Mouse (Mus musculus): ENCODE data around the gene Eif3k.

DNA sequence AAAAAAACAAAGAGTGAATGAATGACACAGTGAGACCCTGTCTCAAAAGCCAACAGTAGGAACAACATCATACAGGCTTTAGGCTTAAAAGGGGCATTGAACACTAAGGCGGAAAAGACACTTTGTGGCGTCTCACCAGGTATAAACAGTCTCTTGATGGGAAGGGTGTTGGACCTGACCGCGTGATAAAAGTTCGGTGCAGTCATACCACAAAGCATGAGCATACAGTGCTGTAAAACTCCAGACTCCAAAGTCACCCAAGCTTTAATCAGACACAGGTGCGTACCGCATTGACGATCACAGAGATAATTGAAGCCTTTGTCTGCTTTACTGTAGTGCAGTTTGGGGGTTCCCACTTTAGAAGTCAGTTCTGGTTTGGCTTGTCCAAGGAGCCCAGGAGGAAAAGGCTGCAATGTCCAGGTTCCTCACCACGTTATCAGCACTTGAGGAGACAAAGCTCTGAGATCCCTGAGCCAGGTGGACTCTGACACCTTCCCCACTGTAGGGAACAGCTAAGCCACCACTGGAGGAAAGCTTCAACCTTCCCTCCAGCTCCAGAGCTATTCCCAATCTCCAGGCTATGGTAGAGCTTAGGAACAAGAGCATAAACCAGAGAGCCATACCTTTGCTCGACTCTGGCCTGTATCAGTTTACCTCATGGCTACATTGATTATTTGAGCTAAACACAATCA is 31.2 kb downstream of the Eif3k start:
- no peak for TF ChIP-seq CTCF (conservative IDR thresholded peaks at IDR 0.05; ENCODE audit: insufficient read depth, insufficient read length, low read depth, low read length)
- no peak for TF ChIP-seq POLR2A (IDR thresholded peaks at IDR 0.05; ENCODE audit: low read depth, low read length)

Measured in kidney, adult 2 months (tissue).